Mouse (Mus musculus): ENCODE data around the gene Aloxe3.
A peak's percentile ranks its signal among the peaks of the same experiment; 100 is the strongest.

Aloxe3 gene

DNA sequence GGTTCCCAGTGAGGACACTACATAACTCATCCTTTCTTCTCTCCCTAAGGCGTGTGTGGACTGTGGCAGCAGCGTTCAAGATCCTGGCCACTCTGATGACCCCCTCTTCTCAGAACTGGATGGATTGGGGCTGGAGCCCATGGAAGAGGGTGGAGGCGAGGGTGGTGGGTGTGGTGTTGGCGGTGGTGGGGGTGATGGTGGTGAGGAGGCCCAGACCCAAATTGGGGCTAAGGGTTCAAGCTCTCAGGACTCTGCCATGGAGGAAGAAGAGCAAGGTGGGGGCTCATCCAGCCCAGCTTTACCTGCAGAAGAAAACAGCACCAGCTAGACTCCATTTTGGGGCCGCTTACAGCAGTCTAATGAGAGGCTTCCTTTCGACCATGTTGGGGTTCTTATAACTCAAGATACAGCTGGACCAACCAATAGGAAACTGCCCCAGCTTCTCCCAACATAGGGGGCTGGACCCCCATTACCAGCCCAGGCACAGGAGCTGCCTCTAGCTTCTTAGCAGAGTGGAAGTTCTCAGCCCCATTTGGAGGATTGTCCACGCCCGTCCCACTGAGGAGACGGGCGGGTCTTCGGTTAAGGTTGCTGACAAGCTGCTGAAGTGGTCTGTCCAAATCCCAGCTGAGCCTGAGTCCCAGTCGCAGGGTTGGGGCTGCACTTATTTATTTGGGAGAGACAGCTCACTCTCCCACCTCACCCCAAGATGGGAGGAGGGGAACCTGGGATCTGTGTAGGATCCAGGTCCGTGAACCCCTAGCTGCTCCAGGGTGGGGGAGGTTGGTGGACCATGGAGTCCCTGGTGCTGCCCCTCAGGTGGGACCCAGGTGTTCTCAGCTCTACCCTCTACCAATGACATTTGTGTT, 16.4 kb upstream of the Aloxe3 start:
- DNase-seq (ENCODE audit: low spot score): no peak

DNA sequence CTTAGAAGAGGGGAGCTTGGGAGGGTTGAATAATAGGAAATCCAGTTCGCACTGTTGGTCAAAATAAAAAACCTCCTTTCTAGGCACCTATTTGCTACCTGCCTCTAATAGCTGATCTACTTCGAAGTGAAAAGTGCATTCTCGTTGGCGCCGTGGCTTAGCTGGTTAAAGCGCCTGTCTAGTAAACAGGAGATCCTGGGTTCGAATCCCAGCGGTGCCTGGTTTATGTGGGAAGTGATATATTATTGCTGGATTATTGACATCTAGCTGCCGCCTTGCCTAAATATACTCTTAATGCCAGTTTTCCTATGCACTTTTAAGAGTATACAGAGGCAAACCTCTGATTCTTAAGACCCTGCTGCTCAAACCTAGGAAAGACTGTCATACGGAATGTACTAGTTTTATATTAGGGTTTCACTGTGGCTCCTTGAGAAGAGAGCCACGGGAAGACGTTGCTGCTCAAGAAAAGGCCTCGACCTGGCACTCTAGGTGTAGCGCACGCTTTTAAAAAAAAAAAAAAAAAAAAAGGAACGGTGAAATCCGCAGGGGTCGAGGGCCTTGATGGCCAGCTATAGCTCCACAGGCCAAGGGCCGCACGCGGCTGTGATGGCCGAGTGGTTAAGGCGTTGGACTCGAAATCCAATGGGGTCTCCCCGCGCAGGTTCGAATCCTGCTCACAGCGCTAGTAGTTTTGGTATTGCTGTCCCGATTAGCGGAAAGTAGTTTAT, 15.2 kb upstream of the Aloxe3 start:
- peak; percentile 97 for DNase-seq (ENCODE audit: low spot score)

DNA sequence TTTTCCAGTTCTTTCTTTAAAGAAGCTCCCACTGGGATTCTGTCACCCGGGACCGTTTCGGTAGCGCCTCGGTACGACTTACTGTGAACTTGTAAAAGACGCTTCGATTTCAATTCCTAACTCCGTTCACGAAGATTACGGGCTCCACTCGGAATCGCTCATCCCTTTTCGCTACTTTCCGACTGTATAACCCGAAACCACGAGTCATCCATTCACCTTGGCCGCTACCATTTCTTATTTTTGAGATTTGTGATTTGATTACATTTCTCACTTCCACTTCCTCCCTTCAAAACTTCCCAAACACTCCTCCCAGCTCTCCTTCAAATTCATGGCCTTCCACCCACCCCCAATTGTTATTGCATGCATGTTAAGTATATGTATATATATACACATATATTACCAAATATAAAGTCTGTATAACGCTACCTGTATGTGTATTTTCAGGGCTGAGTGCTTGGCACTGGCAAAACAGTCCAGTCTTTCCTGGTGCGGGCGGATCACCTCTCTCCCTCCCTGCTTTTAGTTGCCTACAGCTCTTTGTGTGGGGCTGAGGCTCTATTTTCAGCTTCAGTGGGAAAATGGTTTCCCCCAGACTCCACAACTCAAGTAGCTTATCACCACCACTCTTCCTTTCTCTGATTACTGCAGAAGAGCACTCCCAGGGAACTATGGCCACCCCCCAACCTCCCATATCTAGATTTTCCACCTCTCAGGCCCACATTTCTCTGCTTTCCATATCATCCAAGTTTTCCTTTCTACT, 14.5 kb upstream of the Aloxe3 start:
- DNase-seq (ENCODE audit: low spot score): no peak

DNA sequence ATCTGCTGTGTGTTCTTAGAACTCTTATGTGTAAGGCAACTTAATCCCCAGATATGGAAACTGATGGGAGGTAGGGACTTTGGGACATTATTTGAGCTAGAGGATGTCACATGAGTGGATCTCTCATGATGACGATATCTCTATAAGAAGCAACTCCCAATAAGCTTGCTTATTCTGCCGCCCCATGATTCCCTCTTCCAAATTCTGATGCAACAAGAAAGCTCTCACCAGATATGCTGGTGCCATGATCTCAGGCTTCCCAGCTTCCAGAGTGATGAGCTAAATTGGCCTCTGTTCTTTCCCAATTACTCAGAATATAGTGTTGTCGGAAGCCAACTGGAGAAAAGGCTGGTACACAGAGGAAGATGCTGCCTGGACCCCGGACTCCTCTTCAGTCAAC, 13.8 kb upstream of the Aloxe3 start:
- DNase-seq (ENCODE audit: low spot score): no peak

DNA sequence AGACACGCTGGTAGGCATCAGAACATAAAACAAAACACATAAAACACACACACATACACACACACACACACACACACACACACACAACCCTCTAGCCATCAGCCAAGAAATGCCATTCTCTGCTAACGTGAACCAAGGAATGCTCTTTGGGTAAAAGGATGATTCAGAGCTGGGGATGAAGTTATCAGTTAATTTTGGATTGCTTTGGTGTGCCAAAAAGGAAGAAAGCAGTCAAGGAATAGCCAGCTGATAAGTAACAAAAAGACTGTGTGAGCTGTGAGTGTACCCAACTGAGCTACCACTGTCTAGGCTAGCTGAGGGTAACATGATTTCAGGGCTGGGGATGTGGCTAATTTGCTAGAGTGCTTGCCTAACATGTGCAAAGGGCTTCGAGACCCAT, 11.7 kb upstream of the Aloxe3 start:
- no peak for DNase-seq (ENCODE audit: low spot score)

DNA sequence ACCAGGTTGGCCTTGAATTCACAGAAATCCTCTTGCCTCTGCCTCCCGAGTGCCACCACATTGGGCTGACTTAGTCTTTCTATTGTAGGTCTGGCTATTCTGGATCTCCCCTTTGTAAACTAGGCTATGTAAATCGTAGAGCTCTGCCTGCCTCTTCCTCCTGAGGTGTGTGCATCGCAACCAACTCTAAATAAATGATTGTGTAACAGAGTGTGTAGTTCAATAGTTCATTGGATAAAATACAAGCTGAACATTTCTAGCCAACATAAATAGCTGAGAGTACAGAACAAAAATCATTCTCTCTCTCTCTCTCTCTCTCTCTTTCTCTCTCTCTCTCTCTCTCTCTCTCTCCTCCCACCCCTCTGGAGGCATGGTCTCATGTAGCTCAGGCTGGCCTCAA, 11.1 kb upstream of the Aloxe3 start:
- no peak for DNase-seq (ENCODE audit: low spot score)

DNA sequence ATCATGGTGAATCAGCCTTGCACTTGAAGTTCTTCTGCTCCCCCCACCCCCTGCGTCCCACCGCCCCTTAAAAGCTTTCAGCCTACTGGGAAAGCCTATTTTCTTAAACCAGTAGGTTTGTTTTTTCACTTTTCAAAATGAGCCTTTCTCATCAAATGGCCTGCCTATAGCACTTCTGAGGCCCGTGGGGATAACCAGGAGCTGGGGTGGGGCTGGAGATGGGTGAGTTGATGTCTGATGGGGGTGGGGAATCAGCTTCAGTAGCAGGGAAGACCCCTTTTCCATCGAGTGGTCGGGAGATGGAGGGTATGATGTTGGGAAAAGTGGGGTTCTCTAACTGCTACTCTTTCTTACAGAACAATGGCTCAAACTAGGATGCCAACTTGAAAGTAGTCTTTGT, 8.9 kb upstream of the Aloxe3 start:
- no peak for DNase-seq (ENCODE audit: low spot score)

DNA sequence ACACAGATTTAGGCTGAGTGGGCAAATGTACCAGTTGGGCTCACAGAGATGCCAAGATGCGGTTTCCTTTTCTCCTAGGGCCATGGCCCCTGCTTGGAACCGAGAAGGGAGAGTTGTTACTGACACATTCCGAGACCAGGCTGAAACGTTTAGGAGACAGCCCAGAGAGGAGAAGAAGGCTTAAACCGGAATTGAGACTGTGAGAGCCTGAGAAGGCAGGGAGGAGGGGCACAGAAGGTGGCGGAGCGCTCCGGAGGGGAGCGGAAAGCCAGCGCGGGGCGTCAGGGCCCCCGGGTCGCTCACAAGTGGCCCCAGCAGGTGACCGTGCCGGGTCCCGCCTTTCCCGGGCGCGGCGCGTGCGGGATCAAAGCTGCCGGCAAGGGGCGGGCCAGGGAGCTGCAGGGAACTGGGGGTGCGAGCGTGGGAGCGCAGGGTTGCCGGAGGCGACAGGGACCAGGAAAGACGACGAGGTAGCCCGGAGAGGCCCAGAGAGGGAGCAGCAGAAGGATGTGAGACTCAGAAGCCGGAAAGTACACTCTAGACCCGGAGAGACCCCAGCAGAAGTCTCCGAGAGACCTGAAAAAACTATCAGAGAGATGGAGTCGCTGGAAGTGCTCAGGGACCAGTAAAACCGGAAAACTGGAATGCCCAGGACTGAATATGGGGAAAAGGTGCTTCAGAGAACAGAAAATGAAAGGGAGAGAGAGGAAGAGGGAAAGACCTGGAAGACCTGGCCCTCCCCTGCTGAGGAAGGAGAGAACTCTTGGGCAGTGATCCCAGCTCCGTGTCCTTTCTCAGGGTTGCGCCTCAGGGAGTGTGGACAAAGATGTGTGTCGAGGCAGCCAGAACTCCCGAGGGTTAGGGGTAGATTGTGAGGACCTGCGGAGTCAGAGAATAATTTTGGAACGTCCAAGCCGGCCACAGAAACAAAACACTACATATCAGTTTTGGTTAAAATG, 7.7 kb upstream of the Aloxe3 start:
- peak; percentile 61 for DNase-seq (ENCODE audit: low spot score)

DNA sequence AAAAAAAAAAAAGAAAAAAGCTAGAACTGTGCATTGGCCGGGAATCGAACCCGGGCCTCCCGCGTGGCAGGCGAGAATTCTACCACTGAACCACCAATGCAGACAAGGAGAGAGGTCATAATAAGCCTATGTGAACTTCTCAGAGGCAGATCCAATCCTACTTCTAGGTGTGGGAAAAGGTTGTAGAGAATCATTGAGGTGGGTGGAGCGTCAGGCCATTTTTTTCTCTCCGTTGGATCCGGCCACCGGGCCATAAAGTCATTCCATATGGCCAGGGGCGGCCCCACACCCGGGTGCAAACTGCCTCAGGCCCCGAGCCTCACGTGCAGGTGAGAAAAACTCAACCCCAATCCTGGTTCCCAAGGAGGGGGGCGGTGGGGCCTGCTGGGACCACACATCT, 6.9 kb upstream of the Aloxe3 start:
- DNase-seq (ENCODE audit: low spot score): peak; percentile 99

DNA sequence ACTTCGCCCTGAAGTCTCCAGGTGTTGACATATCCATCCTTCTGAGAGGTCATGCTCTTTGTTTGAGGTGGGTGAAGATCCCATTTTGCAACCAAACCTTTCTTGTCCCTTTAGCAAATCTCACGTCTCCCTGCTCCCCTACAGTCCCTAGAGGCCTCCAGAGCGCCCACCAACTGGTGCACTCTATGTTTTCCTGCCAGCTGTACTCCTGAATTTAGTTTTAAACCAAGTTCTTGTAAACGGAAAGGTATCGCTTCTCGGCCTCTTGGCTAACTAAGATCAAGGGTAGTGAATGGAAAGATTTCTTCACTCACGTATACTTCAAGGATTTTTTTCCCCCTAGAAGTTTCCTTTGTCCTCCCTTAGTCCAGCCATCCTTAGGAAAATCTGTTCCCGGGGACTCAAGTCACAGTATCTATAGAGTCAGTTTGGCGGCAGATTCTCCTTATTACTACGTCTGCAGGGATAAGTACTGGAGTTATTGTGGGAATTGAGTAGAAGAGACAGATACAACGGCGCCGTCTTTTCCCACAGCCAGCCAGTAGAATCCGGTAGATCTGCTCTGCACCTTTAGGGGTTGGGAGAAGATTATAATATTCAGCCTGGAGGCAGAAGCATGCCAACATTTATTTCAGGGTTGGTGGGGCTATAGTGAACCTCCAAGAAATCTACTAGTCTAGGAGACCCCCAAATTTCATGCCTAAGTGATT, 6.1 kb upstream of the Aloxe3 start:
- peak; percentile 5 for DNase-seq (ENCODE audit: low spot score)

DNA sequence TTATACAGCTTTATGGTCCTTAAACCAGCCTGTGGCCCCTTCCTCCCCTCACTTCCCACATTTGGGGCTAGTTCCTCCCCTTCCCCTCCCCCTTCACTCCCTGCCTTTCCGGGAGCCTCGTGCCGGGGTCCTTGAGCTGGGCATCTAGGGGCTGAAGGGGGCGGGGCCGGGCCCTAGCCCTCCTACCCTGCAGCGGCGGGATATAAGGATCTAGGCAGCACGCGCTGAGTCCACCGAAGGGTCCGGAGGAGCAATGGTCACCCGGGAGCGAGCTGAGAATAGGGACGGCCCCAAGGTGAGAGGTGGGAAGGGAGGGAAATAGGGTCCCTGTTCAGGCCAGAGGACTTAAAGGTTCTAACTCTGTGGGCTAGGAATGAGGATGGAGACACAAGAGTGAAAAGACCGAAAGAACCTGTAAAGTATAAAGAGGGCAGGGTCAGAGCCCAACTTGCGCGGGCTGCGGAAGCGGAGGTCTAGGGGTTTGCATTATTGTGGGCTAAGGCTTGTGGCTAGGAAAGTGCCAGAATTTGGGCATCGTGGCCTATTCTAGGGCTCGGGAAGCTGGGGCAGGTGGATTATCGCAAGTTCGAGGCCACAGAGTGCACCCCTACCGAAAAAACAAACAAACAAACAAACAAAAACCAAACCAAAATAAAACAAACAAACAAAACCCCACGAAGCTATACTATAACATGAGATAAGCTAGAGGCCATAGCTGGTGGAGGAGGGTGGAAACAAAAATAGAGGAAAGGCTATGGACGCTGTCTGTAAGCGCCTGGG, 5.3 kb upstream of the Aloxe3 start, which contains the start of gene Hes7:
TSS of gene Hes7 (plus strand) at position 184 of the 780 bp plus-strand sequence.
- peak; percentile 66 for DNase-seq (ENCODE audit: low spot score)

DNA sequence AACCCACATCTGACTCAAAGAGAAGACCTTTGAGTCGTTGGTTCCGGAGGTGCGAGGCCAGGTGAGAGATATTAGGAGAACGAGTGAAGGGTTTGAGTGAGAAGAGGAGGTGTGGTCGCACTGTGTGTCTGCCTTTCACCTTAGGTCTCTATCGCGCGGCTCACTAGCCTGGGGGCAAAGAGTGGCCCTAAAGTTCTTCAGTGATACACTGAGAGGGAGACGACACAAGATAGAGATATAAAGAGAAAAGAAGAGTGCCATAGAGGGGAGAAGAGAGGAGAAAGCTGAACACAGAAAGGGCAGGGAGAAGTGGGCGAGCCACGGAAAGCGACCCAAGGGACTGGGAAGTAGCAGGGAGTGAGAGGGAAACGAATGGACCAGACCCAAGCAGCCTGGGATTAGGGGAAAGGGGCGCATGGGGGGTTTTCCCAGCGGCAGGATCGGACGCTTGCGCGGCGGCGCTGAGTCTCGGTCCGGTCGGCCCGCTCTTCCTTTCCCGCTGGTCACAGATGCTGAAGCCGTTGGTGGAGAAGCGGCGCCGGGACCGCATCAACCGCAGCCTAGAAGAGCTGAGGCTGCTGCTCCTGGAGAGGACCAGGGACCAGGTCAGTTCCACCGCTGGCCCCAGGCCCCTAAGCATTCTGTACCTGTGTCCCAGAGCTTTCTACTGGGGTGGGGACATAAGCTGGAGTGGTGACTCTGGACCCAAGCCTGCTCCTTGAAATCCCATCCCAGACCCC, 4.5 kb upstream of the Aloxe3 start:
- peak; percentile 48 for DNase-seq (ENCODE audit: low spot score)

DNA sequence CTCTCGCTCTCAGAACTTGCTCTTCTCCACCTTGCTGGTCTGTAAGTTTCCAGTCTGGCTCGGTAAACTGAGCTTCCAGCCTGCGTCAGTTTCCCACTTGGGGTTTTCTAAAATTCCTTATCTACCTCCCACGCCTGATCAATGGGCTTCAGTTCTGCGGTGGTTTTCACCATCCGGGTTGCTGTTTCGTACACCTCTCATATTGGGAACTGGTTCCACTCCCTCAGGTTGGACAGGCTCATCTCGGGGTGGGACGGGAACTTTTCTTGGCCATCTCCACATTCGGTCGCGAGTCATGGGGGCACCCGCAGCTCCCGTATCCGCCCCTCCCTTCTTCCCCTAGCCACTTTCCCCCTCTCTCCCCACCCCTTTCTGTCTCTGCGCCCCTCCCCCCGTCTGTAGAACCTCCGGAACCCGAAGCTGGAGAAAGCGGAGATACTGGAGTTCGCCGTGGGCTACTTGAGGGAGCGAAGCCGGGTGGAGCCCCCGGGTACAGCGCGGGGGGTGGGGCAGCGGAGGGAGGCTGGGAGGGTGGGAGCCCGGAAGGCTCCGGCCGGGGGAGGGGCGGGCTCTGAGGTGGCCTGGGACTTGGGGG, 3.9 kb upstream of the Aloxe3 start:
- DNase-seq (ENCODE audit: low spot score): no peak

DNA sequence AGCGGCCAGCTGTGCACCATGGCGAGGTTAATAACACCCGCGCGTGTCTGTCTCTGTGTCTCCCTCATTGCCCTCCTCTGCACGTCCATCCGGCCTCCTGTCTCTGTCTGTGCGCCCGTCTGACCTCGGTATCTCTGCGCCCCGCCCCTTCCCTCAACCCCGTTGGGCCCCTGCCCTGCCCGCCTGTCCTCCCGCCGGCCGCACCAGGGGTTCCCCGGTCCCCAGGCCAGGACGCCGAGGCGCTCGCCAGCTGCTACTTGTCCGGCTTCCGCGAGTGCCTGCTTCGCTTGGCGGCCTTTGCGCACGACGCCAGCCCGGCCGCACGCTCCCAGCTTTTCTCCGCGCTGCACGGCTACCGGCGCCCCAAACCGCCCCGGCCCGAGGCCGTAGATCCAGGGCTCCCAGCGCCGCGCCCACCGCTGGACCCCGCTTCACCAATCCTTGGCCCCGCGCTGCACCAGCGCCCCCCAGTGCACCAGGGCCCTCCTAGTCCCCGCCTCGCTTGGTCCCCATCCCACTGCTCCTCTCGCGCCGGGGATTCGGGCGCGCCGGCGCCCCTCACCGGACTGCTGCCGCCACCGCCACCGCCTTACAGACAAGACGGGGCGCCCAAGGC, 3.3 kb upstream of the Aloxe3 start, which contains the start of gene 9130213A22Rik:
TSS of gene 9130213A22Rik (minus strand) at position 254 of the 616 bp plus-strand sequence.
- peak; percentile 91 for DNase-seq (ENCODE audit: low spot score)

DNA sequence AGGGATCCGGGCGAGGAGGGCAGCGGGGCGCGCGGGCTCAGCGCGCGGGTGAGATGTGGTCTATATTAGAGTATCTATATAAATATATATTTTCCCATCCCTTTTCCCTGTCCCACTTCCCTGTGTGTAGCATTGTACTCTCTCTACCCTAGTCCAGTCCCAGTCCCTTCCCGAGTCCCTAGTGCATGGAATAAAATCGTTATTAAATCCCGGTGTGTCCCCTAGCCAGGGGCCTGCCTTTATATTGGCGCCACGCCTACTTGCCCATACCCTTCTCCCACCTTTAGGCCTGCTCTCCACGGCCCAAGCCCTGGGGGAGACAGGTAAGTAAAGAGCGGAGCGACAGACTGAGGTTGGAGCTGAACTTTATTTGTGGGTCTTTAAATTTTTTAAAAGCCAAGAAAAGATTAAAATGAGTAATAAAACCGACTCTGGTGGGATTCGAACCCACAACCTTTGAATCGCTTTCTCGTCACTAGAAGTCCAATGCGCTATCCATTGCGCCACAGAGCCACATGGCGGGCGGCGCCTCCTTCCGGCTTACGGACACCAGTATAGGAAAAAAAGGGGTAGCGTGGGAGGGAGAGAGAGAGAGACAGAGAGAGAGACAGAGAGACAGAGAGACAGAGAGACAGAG, 2.5 kb upstream of the Aloxe3 start:
- peak; percentile 96 for DNase-seq (ENCODE audit: low spot score)

DNA sequence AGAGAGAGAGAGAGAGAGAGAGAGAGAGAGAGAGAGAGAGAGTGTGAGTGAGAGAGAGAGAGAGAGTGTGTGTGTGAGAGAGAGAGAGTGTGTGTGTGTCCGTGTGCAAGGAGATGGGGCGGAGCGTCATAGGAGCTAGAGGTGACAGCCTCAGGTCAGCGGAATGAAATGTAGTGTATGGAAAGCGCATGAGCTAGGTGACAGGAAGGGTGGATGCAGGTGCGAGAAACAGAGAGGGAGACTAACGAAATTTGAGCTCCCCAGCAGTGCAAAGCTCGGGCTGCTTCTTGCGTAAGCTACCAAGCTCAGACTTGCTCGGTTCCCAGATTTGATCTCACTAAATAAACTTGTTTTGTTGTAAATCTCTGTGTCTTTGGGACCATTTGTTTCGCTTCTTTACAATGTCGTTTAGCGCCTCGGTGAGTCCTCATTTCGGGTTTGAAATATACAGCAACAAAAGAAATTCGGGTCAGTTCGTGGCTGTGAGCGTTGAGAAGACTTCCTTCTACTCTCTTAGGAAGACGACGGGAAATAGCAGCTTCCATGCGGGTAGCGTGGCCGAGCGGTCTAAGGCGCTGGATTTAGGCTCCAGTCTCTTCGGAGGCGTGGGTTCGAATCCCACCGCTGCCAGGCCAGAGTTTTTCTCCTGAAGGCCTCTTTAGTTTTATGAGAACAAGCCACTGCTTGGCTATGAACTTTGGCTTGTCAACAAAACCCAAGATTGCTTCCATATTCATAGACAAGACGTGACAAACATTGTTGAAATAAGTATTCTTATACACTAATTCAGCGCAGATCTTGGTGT, 1.8 kb upstream of the Aloxe3 start:
- DNase-seq (ENCODE audit: low spot score): peak; percentile 97

DNA sequence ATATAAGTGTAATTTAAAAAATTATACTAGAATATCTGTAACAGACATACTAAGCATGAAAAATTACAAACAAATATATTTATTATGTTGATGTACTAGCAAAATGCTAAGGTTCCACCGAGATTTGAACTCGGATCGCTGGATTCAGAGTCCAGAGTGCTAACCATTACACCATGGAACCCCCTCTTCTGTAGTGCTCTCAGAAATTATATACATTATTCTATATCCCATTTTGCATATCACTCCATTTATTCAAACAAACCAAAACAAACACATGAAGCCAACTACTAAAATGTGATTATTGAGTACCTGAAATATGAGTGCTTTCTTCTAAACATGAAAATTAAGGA, 1.2 kb upstream of the Aloxe3 start:
- DNase-seq (ENCODE audit: low spot score): peak; percentile 94

Data from retina, embryonic 14.5 days (tissue).